Mouse (Mus musculus) central nervous system, embryonic 14 days (tissue): ENCODE measurements around the gene Cyp4f14. TPM values are rescaled to one million over a fixed set of nuclear protein-coding genes. Genes with fewer than 3 reads are reported as not detected.

Experiments
- polyA plus RNA-seq: library from polyadenylated mRNA; depleted of rRNA; stranded (reverse); fragments of >200 nt; gene quantifications from 2 replicates; pipeline ENCODE4 v1.2.3, GENCODE M21; 2012; rRNA removed

Gene Cyp4f14
- polyA plus RNA-seq = 0.04 and 0.09 TPM in 2 replicates

DNA sequence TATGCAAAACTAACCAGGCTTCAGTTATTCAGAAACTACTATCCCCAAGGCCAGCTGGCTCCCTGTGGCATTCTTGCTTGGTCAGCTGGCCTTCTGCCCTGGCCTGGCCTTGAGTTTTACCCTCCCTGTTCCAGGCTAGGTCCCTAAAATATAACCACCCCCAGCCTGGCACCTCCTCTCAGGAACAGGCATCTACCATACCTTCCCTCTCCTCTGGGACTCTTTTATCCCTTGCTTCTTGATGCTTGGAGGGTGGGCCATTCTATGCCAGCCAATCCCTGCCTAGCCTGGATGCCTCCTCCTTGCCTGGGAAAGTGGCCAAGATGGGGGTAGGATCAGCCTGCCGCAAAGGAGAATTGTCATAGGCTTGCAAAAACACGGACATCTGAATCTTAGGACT, at the start of gene Cyp4f14:
Gene Cyp4f14, minus strand, starts transcription at position 212 of the 400 bp plus-strand sequence.

DNA sequence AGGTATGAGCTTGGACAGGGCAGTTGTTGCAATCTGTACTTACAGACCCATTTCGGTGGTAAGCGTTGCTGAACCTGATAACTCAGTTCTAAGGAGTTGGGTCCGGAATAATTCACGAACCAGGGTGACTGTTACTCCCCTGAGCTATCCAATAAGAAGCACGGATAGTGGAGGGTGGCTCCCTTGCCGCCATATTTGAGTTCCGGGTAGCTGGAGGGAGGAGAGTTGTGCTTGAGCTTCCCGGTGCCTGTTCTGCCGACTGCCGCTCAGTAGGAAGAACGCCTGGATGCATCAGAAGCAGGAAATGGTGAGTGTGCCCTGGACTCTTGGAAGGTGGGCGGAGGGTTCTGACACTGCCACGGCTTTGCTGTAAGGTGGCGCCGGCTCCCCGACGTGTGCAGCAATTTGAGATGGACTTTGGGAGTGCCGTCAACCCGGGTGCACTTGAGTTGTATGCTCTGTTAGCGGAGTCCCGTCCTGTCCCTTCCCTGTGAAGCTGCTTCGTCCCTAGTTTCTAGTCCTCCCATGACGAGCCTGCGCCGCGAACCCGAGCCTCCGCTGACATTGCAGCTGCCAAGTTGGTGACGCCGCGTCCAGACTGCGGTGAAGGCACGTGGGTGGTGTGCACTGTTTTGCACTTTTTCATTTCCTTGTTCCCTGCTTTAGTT, 48.6 kb upstream of the Cyp4f14 start, which contains the start of gene Zfp472:
Gene Zfp472, plus strand, starts transcription at position 192 of the 668 bp plus-strand sequence.

DNA sequence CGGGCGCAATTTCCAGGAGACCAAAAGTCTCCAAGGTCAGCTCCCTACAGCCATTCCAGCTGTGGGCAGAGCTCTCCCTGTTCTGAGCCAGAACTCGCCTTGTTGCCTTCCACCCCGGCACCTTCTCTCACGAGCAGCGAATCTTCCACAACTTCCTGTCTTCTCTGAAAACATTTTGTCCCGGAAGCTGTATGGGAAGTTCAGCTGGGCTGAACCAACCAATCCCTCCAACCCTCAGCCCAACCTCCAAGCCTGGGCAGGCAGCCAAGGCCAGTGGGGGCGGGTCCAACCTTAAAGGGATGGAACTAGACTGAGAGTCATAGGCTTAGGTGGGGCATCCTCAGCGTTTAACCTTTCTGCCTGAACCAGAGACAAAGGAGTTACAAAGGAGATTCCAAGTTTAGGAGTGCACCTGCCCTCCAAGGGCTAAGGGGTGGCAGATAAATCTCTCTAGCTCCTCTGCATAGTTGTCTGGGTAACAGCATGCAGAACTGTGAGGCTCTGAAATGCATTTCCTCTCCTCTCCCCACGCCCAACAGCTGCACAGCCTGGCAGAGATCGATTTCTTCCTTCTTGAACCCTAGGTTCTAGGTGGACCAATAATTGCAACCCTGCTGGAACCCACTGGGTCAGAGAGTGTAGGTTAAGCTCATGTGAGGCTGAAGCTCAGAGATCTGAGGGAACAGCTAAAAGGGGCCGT, 30.2 kb upstream of the Cyp4f14 start, which contains the start of gene Cyp4f13:
Gene Cyp4f13, minus strand, starts transcription at position 188 of the 700 bp plus-strand sequence.

DNA sequence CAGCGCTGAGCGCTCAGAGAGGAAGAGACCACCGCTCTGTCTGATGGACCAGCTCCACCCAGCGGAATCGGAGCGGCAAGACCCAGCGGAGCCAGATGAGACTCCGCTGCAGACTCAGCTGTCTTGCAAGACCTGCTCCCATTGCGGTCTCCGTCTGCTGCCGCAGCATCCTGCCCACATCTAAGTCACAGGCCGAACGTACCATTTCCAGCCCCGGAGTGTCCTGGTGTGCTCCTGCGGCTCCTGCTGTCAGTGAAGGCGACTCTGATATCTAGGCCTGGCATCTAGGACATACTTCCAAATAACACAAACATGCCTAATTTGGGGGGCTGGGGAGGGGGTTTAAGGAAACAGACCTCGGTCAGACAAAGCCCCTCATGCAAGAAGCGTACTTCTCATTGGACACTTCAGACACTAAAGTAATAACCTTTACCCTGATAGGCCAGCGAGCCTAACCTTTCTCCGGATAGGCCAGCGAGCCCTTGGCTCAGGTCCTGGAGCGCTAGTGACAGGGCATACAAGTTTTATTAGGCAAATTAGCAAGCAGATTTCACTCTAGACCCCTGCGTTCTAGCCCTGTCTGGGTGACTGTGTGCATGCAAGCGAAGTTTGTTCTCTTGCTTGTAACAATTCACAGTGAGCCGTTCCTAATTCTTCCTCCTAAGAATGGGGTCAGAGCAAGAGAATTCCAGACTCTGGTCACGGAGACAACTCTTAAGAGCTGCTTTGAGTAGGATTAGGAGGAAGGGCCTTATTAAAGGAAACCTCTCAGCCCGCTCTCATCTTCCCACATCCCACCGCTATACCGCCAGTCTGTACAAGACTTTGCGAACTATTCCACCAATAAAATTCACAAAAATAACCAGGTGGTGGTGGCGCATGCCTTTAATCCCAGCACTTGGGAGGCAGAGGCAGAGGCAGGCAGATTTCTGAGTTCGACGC, 25.6 kb downstream of the Cyp4f14 start, which contains the start of gene Zfp870:
Gene Zfp870, minus strand, starts transcription at position 404 of the 942 bp plus-strand sequence.

Other genes starting within 250 kb of the Cyp4f14 start
- gene Cyp4f15, start 231.7 kb downstream of the Cyp4f14 start, polyA plus RNA-seq = 2.2 and 2.6 TPM in 2 replicates
- gene Zfp871, start 129.1 kb downstream of the Cyp4f14 start, polyA plus RNA-seq = 23.5 and 25.3 TPM in 2 replicates
- gene Zfp811, start 107.4 kb downstream of the Cyp4f14 start, polyA plus RNA-seq = 29.8 and 30.2 TPM in 2 replicates
- gene Zfp799, start 87.1 kb downstream of the Cyp4f14 start, polyA plus RNA-seq = 16.3 and 17.9 TPM in 2 replicates
- gene Zfp870, start 25.7 kb downstream of the Cyp4f14 start, polyA plus RNA-seq = 5.0 and 5.1 TPM in 2 replicates
- 14.2 and 15.9 TPM in 2 replicates for gene Cyp4f13, start 30.1 kb upstream of the Cyp4f14 start, polyA plus RNA-seq
- 4.5 and 4.8 TPM in 2 replicates for gene Zfp472, start 48.5 kb upstream of the Cyp4f14 start, polyA plus RNA-seq
- 12.8 TPM in 2 replicates for gene Zfp952, start 75.8 kb upstream of the Cyp4f14 start, polyA plus RNA-seq
- 12.1 and 13.0 TPM in 2 replicates for gene Zfp763, start 116.1 kb upstream of the Cyp4f14 start, polyA plus RNA-seq
- not detected in 2 replicates for gene 4921501E09Rik, start 150.7 kb upstream of the Cyp4f14 start, polyA plus RNA-seq
- 11.9 and 14.4 TPM in 2 replicates for gene Zfp563, start 172.0 kb upstream of the Cyp4f14 start, polyA plus RNA-seq
- gene Morc2b, start 222.3 kb upstream of the Cyp4f14 start, polyA plus RNA-seq = 0.33 TPM in 2 replicates